Mouse (Mus musculus) liver, adult 2 months (tissue): ENCODE results near the gene Cubn. TPM values are rescaled to one million over a fixed set of nuclear protein-coding genes. Genes with fewer than 3 reads are reported as not detected.

Experiments
- DNase-seq: peaks from one replicate; pipeline ENCODE4 v3.0.0-alpha.2; 2011; ENCODE audit warnings: low read depth, low spot score; ENCODE audit errors: extremely low read depth
- H3K27ac ChIP-seq: fragments of 200-500 bp; replicated peaks from 2 replicates; pipeline ENCODE4 v1.5.1; 2012; ENCODE audit warnings: low read depth, mild to moderate bottlenecking, control low read depth, inconsistent platforms, low read length; ENCODE audit not compliant: insufficient read depth
- H3K27me3 ChIP-seq: fragments of 200-500 bp; 2 replicates; pipeline ENCODE4 v1.6.1; 2012; ENCODE audit warnings: mild to moderate bottlenecking, moderate library complexity, low read length, inconsistent platforms; ENCODE audit not compliant: control insufficient read depth, insufficient read depth
- H3K36me3 ChIP-seq: fragments of 200-500 bp; 2 replicates; pipeline ENCODE4 v1.6.1; 2012; ENCODE audit warnings: low read length, inconsistent platforms; ENCODE audit not compliant: control insufficient read depth, insufficient read depth
- H3K4me1 ChIP-seq: fragments of 200-500 bp; 2 replicates; pipeline ENCODE4 v1.6.1; 2011; ENCODE audit warnings: low read length; ENCODE audit not compliant: control insufficient read depth, insufficient read depth
- H3K4me3 ChIP-seq: fragments of 200-500 bp; 2 replicates; pipeline ENCODE4 v1.5.1; 2011; ENCODE audit warnings: low read depth, mild to moderate bottlenecking, control low read depth, low read length, moderate library complexity; ENCODE audit not compliant: insufficient read depth
- H3K79me2 ChIP-seq: fragments of 200-500 bp; 2 replicates; pipeline ENCODE4 v1.6.1; 2012; ENCODE audit warnings: inconsistent platforms, mild to moderate bottlenecking, low read length, moderate library complexity; ENCODE audit not compliant: control insufficient read depth, insufficient read depth
- H3K9ac ChIP-seq: fragments of 200-500 bp; 2 replicates; pipeline ENCODE4 v1.6.1; 2012; ENCODE audit warnings: low read depth, mild to moderate bottlenecking, control low read depth, inconsistent platforms, low read length
- CTCF ChIP-seq: fragments of 200-500 bp; IDR thresholded peaks from 2 replicates; pipeline ENCODE4 v1.5.1; 2011; ENCODE audit warnings: low read depth, low read length, control low read depth
- POLR2A ChIP-seq: fragments of 200-500 bp; IDR thresholded peaks from 2 replicates; pipeline ENCODE4 v1.6.1; 2011; ENCODE audit warnings: low read length, control low read depth; ENCODE audit not compliant: insufficient read depth; ENCODE audit errors: extremely low read depth
- WGBS: fragments of 180-500 bp; shearing (Covaris S2); methylation state at CpG from one replicate; pipeline ENCODE4 v1.1.7; 2018; 5-methylcytosine and 5-hydroxymethylcytosine counted together
- polyA plus RNA-seq: library from polyadenylated mRNA; depleted of rRNA; stranded (reverse); fragments of >200 nt; gene quantifications from 2 replicates; pipeline ENCODE4 v1.2.3, GENCODE M21; 2012
- total RNA-seq: library from RNA; depleted of rRNA; stranded (reverse); fragments of >200 nt; gene quantifications from 2 replicates; pipeline ENCODE4 v1.2.3, GENCODE M21; 2014

Cubn gene
- total and polyA plus RNA-seq, 2 experiments: not detected

GRCm38 (mm10) chr2:13278114-13278862 is 213.3 kb downstream of the Cubn start:
- WGBS: 57% methylated on average over 10 of the region's 10 CpGs
- no peak overlapping the region for H3K27ac ChIP-seq
- H3K4me3 ChIP-seq: no peak overlapping the region
- no peaks in the 10 kb centered on the region for H3K27me3 ChIP-seq
- DNase-seq: peak; percentile 13
- H3K79me2 ChIP-seq: no peaks in the 10 kb centered on the region
- no peak overlapping the region for H3K9ac ChIP-seq
- TF ChIP-seq CTCF (peak; percentile 66), POLR2A (no peak)
- H3K4me1 ChIP-seq: no peaks in the 10 kb centered on the region; the same call in 1 of the 2 replicates
- H3K36me3 ChIP-seq: no peaks in the 10 kb centered on the region

GRCm38 (mm10) chr2:13275874-13276273 is 215.7 kb downstream of the Cubn start:
- Histone ChIP-seq H3K4me1 (no peaks in the 10 kb centered on the region; the same call in 1 of the 2 replicates), H3K4me3 (no peak overlapping the region), H3K79me2 (no peaks in the 10 kb centered on the region), H3K9ac (no peak overlapping the region), H3K36me3 (no peaks in the 10 kb centered on the region), H3K27me3 (no peaks in the 10 kb centered on the region), H3K27ac (no peak overlapping the region)
- no peak for DNase-seq
- 64% methylated on average over 7 of the region's 7 CpGs for WGBS
- TF ChIP-seq CTCF (peak; percentile 44), POLR2A (no peak)

- H3K4me1 ChIP-seq: peaks cover 6% of the 10 kb centered on the region; the same call in 1 of the 2 replicates
- peak; percentile 99 for DNase-seq
- no peaks in the 10 kb centered on the region; the same call in 1 of the 2 replicates for H3K79me2 ChIP-seq
- peak within 1 kb of the TSS; percentile 77 for H3K9ac ChIP-seq
- H3K27ac ChIP-seq: peak within 1 kb of the TSS; percentile 42
- TF ChIP-seq CTCF (no peak), POLR2A (peak; percentile 57; the same call in 1 of the 2 replicates)
- H3K27me3 ChIP-seq: no peaks in the 10 kb centered on the region
- peak within 1 kb of the TSS; percentile 76 for H3K4me3 ChIP-seq
- WGBS: under 1% methylated on average over 37 of the region's 37 CpGs
- H3K36me3 ChIP-seq: no peaks in the 10 kb centered on the region
Observed at GRCm38 (mm10) chr2:13271165-13271957, 220.3 kb downstream of the Cubn start, which contains the start of gene Rsu1. TSS of gene Rsu1 (minus strand) at chr2:13271415.

- no peaks in the 10 kb centered on the region; the same call in 1 of the 2 replicates for H3K79me2 ChIP-seq
- peak; percentile 26 for DNase-seq
- H3K9ac ChIP-seq: peak overlapping the region; percentile 65
- H3K27ac ChIP-seq: peak overlapping the region; percentile 40
- WGBS: 26% methylated on average over 8 of the region's 8 CpGs
- no peak for TF ChIP-seq CTCF
- TF ChIP-seq POLR2A: no peak
- peaks cover 6% of the 10 kb centered on the region; the same call in 1 of the 2 replicates for H3K4me1 ChIP-seq
- no peaks in the 10 kb centered on the region for H3K27me3 ChIP-seq
- no peaks in the 10 kb centered on the region for H3K36me3 ChIP-seq
- H3K4me3 ChIP-seq: peak overlapping the region; percentile 57
Observed at GRCm38 (mm10) chr2:13270736-13271135, 220.9 kb downstream of the Cubn start.

GRCm38 (mm10) chr2:13268681-13269293 is 222.8 kb downstream of the Cubn start:
- Histone ChIP-seq H3K27ac (no peak overlapping the region), H3K9ac (no peak overlapping the region), H3K27me3 (no peaks in the 10 kb centered on the region), H3K36me3 (no peaks in the 10 kb centered on the region), H3K79me2 (peaks cover 5% of the 10 kb centered on the region; the same call in 1 of the 2 replicates), H3K4me3 (no peak overlapping the region), H3K4me1 (peaks cover 6% of the 10 kb centered on the region; the same call in 1 of the 2 replicates)
- 95% methylated on average over 4 of the region's 4 CpGs for WGBS
- no peak for DNase-seq
- TF ChIP-seq POLR2A (no peak), CTCF (no peak)
